ENCODE assay signal across 8 mouse cellular contexts in the genomic region with DNA sequence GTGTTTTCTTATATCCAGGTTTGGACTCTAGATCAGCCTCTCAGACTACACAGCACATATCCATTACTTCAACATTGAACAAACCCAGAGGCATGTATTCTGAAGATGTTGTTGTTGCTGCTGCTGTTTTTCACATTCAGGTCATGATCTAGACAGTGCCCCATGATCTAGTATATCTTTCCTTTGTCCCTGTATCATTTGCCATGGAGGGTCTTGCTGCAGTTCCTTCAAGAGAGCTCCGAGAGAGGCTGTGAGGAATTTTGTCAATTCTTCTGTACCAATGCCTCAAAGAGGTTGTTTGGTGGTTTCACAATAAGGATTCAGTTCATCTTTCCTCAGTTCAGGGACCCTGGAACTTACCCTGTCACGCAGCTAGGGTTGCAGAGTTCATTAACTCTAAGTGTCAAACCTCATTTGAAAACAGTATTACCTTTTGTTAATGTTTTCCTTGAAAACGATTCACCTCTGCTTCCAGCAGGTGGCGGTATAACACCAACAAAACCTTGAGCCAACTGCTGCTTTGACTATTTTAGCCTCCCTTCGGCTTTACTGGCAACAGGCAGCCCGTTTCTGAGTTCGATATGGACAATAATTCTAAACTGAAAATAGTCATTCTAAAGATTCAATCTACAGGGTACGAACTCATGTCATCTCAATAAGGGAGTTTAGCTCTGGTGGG.
A peak's percentile ranks its signal among the peaks of the same experiment; 100 is the strongest.
DNase-seq lines count a peak whose midpoint lies in the region; ATAC-seq and TF ChIP-seq lines count a peak whose summit lies in the region.

No protein-coding gene starts in this region.

- H3K4me3 ChIP-seq in E14TG2a.4 (replicated peaks; ENCODE audit: low read length): no peak overlapping the region
- no peak overlapping the region for H3K4me3 ChIP-seq in embryonic facial prominence, embryonic 10.5 days
- H3K4me3 ChIP-seq in lung, adult 2 months (replicated peaks; ENCODE audit: extremely low read depth, low read depth, low read length): no peak overlapping the region

- intact Hi-C loops in heart, postnatal 10 days (cut with DNase I): no loop called here

- peaks cover 8% of the 10 kb centered on the region; the same call in 1 of the 2 replicates for H3K9me3 ChIP-seq in E14TG2a.4 (ENCODE audit: low read length)
- H3K9me3 ChIP-seq in embryonic facial prominence, embryonic 10.5 days: no peaks in the 10 kb centered on the region

- peak; percentile 75 for TF ChIP-seq CTCF in E14TG2a.4 (conservative IDR thresholded peaks at IDR 0.05; ENCODE audit: low read length)
- TF ChIP-seq CTCF in lung, adult 2 months (IDR thresholded peaks at IDR 0.05; ENCODE audit: insufficient read depth, low read length): peak; percentile 26; the same call in 1 of the 2 replicates

- H3K27me3 ChIP-seq in E14TG2a.4 (ENCODE audit: insufficient read depth, low read length): peaks cover 4% of the 10 kb centered on the region; the same call in 1 of the 2 replicates
- peaks cover 4% of the 10 kb centered on the region; the same call in 1 of the 2 replicates for H3K27me3 ChIP-seq in embryonic facial prominence, embryonic 10.5 days (replicated peaks; ENCODE audit: low read depth, poor library complexity, severe bottlenecking)

- H3K4me1 ChIP-seq in E14TG2a.4 (replicated peaks; ENCODE audit: low read depth, low read length): no peaks in the 10 kb centered on the region
- no peaks in the 10 kb centered on the region for H3K4me1 ChIP-seq in embryonic facial prominence, embryonic 10.5 days
- no peaks in the 10 kb centered on the region for H3K4me1 ChIP-seq in lung, adult 2 months (ENCODE audit: control insufficient read depth, insufficient read depth, low read length)

- no peaks in the 10 kb centered on the region for H3K36me3 ChIP-seq in E14TG2a.4 (ENCODE audit: insufficient read depth, low read length)
- no peaks in the 10 kb centered on the region for H3K36me3 ChIP-seq in embryonic facial prominence, embryonic 10.5 days (replicated peaks)

- no peak overlapping the region for H3K27ac ChIP-seq in embryonic facial prominence, embryonic 10.5 days (replicated peaks)

- 24% methylated on average over 8 of the region's 8 CpGs for WGBS in embryonic facial prominence, embryonic 10.5 days
- WGBS in lung, adult 2 months: 16% methylated on average over 8 of the region's 8 CpGs

- peak; percentile 74 for DNase-seq in adrenal gland, postnatal 14 days
- peak; percentile 61 for DNase-seq in embryonic facial prominence, embryonic 10.5 days (ENCODE audit: low spot score)
- DNase-seq in heart, postnatal 10 days: peak; percentile 57 to 68
- DNase-seq in kidney, postnatal 36 days: peak; percentile 71 to 80
- DNase-seq in lung, adult 2 months: peak; percentile 7
- DNase-seq in ovary, postnatal 36 days (ENCODE audit: low spot score): peak; percentile 34

- ATAC-seq in activated CD4-positive, CD25-positive, alpha-beta regulatory T cell, adult 4 months: no peak

- no peak for TF ChIP-seq POLR2A in lung, adult 2 months (IDR thresholded peaks at IDR 0.05; ENCODE audit: borderline replicate concordance, extremely low read depth, low read depth, low read length)

Comparison
In these comparisons a context has a peak if more than half of its experiments do, and no peak if none do; other contexts are left out.
1. DNase-seq: peak in every context shown above with its lines; median percentile 76 in kidney, postnatal 36 days; 74 in adrenal gland, postnatal 14 days; 62 in heart, postnatal 10 days; 61 in embryonic facial prominence, embryonic 10.5 days; 34 in ovary, postnatal 36 days; 7 in lung, adult 2 months.